21 mouse cellular contexts compared by ENCODE assay signal in the genomic region with DNA sequence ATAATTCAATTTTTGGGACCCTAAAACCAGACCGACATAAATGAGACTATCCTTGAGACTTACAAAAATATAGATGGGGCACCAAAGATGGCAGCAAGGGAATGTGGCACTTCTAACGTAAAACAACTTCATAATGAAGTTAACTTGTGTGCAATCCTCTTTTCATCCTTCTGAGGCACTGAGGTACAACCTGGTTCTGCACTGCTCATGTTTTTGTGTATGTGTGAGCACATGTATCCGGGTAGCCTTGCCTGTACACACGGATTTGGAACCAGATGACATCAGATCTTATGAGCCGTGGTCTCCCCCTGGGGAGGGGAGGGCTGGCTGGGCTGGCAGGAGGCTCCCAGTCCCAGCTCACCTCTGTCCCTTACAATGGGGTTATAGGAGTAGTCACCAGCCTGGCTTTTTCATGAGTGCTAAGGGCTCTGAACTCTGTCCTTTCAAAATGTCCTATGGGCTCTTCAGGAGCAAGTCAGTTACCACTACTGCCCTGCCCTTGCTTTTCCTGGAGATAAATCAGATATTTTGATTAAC. TPM values are rescaled to one million over a fixed set of nuclear protein-coding genes. Genes with fewer than 3 reads are reported as not detected.
DNase-seq lines count a peak whose midpoint lies in the region; ATAC-seq and TF ChIP-seq lines count a peak whose summit lies in the region.
"Had no signal": no experiment of that assay in that cellular context is flagged by ENCODE, and none has a peak within 500 bp of the region (broad histone marks: within the 10 kb centered on the region; RNA-seq: fewer than 3 reads in every experiment).

No protein-coding gene starts in this region.

- no peaks in the 10 kb centered on the region for H3K27me3 ChIP-seq in forebrain, embryonic 14.5 days (replicated peaks; ENCODE audit: control insufficient read depth, insufficient read depth, low read length)
- no peaks in the 10 kb centered on the region for H3K27me3 ChIP-seq in forebrain, embryonic 13.5 days
- H3K27me3 ChIP-seq in liver, embryonic 14.5 days (ENCODE audit: control insufficient read depth, insufficient read depth, low read length) = no peaks in the 10 kb centered on the region
- H3K27me3 ChIP-seq in liver, postnatal 0 days (ENCODE audit: insufficient read depth, low read length) = no peaks in the 10 kb centered on the region
- no peaks in the 10 kb centered on the region for H3K27me3 ChIP-seq in intestine, embryonic 15.5 days (replicated peaks)
- no peaks in the 10 kb centered on the region for H3K27me3 ChIP-seq in midbrain, embryonic 14.5 days (ENCODE audit: control insufficient read depth, insufficient read depth, low read length)
- H3K27me3 ChIP-seq: lung, embryonic 15.5 days had no signal

- H3K36me3 ChIP-seq in forebrain, embryonic 14.5 days (ENCODE audit: control insufficient read depth, insufficient read depth, low read length) = peaks cover 17% of the 10 kb centered on the region
- H3K36me3 ChIP-seq in forebrain, embryonic 13.5 days (ENCODE audit: poor library complexity, severe bottlenecking) = peaks cover 19% of the 10 kb centered on the region
- peaks cover 12% of the 10 kb centered on the region for H3K36me3 ChIP-seq in liver, embryonic 14.5 days (replicated peaks; ENCODE audit: control insufficient read depth, insufficient read depth, low read depth)
- H3K36me3 ChIP-seq in liver, postnatal 0 days (replicated peaks; ENCODE audit: insufficient read depth, low read length) = peaks cover 19% of the 10 kb centered on the region
- H3K36me3 ChIP-seq in intestine, embryonic 15.5 days = no peaks in the 10 kb centered on the region
- H3K36me3 ChIP-seq in midbrain, embryonic 14.5 days (ENCODE audit: control insufficient read depth, insufficient read depth, low read length) = peaks cover 9% of the 10 kb centered on the region

- 87% methylated on average over 5 of the region's 5 CpGs for WGBS in forebrain, embryonic 14.5 days
- 80% methylated on average over 5 of the region's 5 CpGs for WGBS in forebrain, embryonic 13.5 days
- WGBS in liver, embryonic 14.5 days (ENCODE audit: insufficient replicate concordance) = 79% methylated on average over 5 of the region's 5 CpGs
- WGBS in liver, postnatal 0 days (ENCODE audit: insufficient replicate concordance) = 85% methylated on average over 5 of the region's 5 CpGs
- WGBS in intestine, embryonic 15.5 days = 89% methylated on average over 5 of the region's 5 CpGs
- WGBS in midbrain, embryonic 14.5 days = 88% methylated on average over 5 of the region's 5 CpGs

- DNase-seq in forebrain, embryonic 14.5 days (ENCODE audit: low spot score) = no peak
- no peak for DNase-seq in liver, embryonic 14.5 days (ENCODE audit: low read depth in 3 of 3, low spot score in 3 of 3)
- DNase-seq in liver, postnatal 0 days = no peak
- DNase-seq in midbrain, embryonic 14.5 days = no peak
- no peak for DNase-seq in spleen, postnatal 10 days (ENCODE audit: low spot score in 2 of 2)
- DNase-seq in adrenal gland, postnatal 25 days = no peak
- DNase-seq: adrenal gland, adult 8-10 months; cerebellum, adult 11 months; cerebellum, postnatal 36 days; gastrocnemius, adult 2 months; heart, postnatal 4 days; kidney, adult 2 months; kidney, postnatal 36 days; liver; spleen, adult 18-20 months; thymus, postnatal 14 days had no signal

- no peak overlapping the region for H3K4me2 ChIP-seq in forebrain, embryonic 14.5 days (ENCODE audit: low read length)
- no peak overlapping the region for H3K4me2 ChIP-seq in forebrain, embryonic 13.5 days
- H3K4me2 ChIP-seq in liver, embryonic 14.5 days (ENCODE audit: low read depth) = no peak overlapping the region
- no peak overlapping the region for H3K4me2 ChIP-seq in liver, postnatal 0 days (ENCODE audit: low read depth, low read length)
- no peak overlapping the region for H3K4me2 ChIP-seq in intestine, embryonic 15.5 days (replicated peaks)
- H3K4me2 ChIP-seq in midbrain, embryonic 14.5 days (ENCODE audit: low read length) = no peak overlapping the region
- H3K4me2 ChIP-seq: lung, embryonic 15.5 days had no signal

- no peaks in the 10 kb centered on the region for H3K4me1 ChIP-seq in forebrain, embryonic 14.5 days (ENCODE audit: control insufficient read depth, insufficient read depth, low read length)
- H3K4me1 ChIP-seq in forebrain, embryonic 13.5 days = no peaks in the 10 kb centered on the region
- no peaks in the 10 kb centered on the region for H3K4me1 ChIP-seq in liver, embryonic 14.5 days (replicated peaks; ENCODE audit: control insufficient read depth in 2 of 2, insufficient read depth in 2 of 2, low read length in 1 of 2)
- H3K4me1 ChIP-seq in liver, postnatal 0 days (ENCODE audit: insufficient read depth) = no peaks in the 10 kb centered on the region
- no peaks in the 10 kb centered on the region for H3K4me1 ChIP-seq in intestine, embryonic 15.5 days (replicated peaks)
- 0 out of 2 replicates have a peak, but pooled peaks cover 3% of the 10 kb centered on the region for H3K4me1 ChIP-seq in midbrain, embryonic 14.5 days (ENCODE audit: control insufficient read depth, insufficient read depth, low read length)

- H3K9me3 ChIP-seq in forebrain, embryonic 14.5 days (replicated peaks; ENCODE audit: control insufficient read depth, low read length) = 0 out of 2 replicates have a peak, but pooled peaks cover 3% of the 10 kb centered on the region
- 0 out of 2 replicates have a peak, but pooled peaks cover 4% of the 10 kb centered on the region for H3K9me3 ChIP-seq in forebrain, embryonic 13.5 days (replicated peaks)
- no peaks in the 10 kb centered on the region for H3K9me3 ChIP-seq in liver, embryonic 14.5 days (ENCODE audit: control insufficient read depth, low read length)
- 0 out of 2 replicates have a peak, but pooled peaks cover 2% of the 10 kb centered on the region for H3K9me3 ChIP-seq in liver, postnatal 0 days (ENCODE audit: low read length)
- H3K9me3 ChIP-seq in intestine, embryonic 15.5 days = no peaks in the 10 kb centered on the region
- H3K9me3 ChIP-seq in midbrain, embryonic 14.5 days (ENCODE audit: control insufficient read depth, low read length) = 0 out of 2 replicates have a peak, but pooled peaks cover 2% of the 10 kb centered on the region
- H3K9me3 ChIP-seq: lung, embryonic 15.5 days had no signal

- no peak overlapping the region for H3K4me3 ChIP-seq in forebrain, embryonic 14.5 days (ENCODE audit: low read depth, low read length)
- no peak overlapping the region for H3K4me3 ChIP-seq in forebrain, embryonic 13.5 days
- no peak overlapping the region for H3K4me3 ChIP-seq in liver, embryonic 14.5 days (ENCODE audit: insufficient read depth in 1 of 2, low read depth in 2 of 2, low read length in 2 of 2)
- no peak overlapping the region for H3K4me3 ChIP-seq in liver, postnatal 0 days (ENCODE audit: low read depth, low read length)
- no peak overlapping the region for H3K4me3 ChIP-seq in intestine, embryonic 15.5 days (replicated peaks)
- H3K4me3 ChIP-seq in midbrain, embryonic 14.5 days (replicated peaks; ENCODE audit: low read depth, low read length) = no peak overlapping the region
- H3K4me3 ChIP-seq: erythroblast, embryonic 14.5 days; gastrocnemius, adult 2 months; lung, embryonic 15.5 days had no signal

- no peak overlapping the region for H3K27ac ChIP-seq in forebrain, embryonic 14.5 days (ENCODE audit: low read depth, low read length)
- no peak overlapping the region for H3K27ac ChIP-seq in forebrain, embryonic 13.5 days
- H3K27ac ChIP-seq in liver, embryonic 14.5 days = no peak overlapping the region
- no peak overlapping the region for H3K27ac ChIP-seq in liver, postnatal 0 days (ENCODE audit: low read depth)
- H3K27ac ChIP-seq in intestine, embryonic 15.5 days = no peak overlapping the region
- H3K27ac ChIP-seq in midbrain, embryonic 14.5 days (replicated peaks; ENCODE audit: low read depth, low read length) = no peak overlapping the region
- H3K27ac ChIP-seq: gastrocnemius, adult 2 months; lung, embryonic 15.5 days had no signal

- TF ChIP-seq EP300 in liver, embryonic 14.5 days (IDR thresholded peaks at IDR 0.05; ENCODE audit: low read depth) = no peak
- TF ChIP-seq EP300 in liver, postnatal 0 days (IDR thresholded peaks at IDR 0.05; ENCODE audit: low read depth) = no peak

- no peak for TF ChIP-seq CTCF in liver, embryonic 14.5 days (IDR thresholded peaks at IDR 0.05; ENCODE audit: low read depth)
- TF ChIP-seq CTCF in liver, postnatal 0 days (IDR thresholded peaks at IDR 0.05; ENCODE audit: low read depth) = no peak

- no peak overlapping the region for H3K9ac ChIP-seq in forebrain, embryonic 14.5 days (ENCODE audit: low read length)
- H3K9ac ChIP-seq in forebrain, embryonic 13.5 days = no peak overlapping the region
- no peak overlapping the region for H3K9ac ChIP-seq in liver, embryonic 14.5 days (replicated peaks)
- H3K9ac ChIP-seq in liver, postnatal 0 days (replicated peaks) = no peak overlapping the region
- no peak overlapping the region for H3K9ac ChIP-seq in intestine, embryonic 15.5 days
- H3K9ac ChIP-seq in midbrain, embryonic 14.5 days (replicated peaks; ENCODE audit: low read length) = no peak overlapping the region
- H3K9ac ChIP-seq: lung, embryonic 15.5 days had no signal

- ATAC-seq in forebrain, embryonic 14.5 days = 0 out of 2 replicates have a peak, but pooled peaks have one; percentile 26
- ATAC-seq in forebrain, embryonic 13.5 days = no peak
- ATAC-seq in liver, embryonic 14.5 days (ENCODE audit: insufficient read depth) = 0 out of 2 replicates have a peak, but pooled peaks have one; percentile 18
- ATAC-seq in liver, postnatal 0 days = no peak
- peak; percentile 57 for ATAC-seq in intestine, embryonic 15.5 days
- 0 out of 2 replicates have a peak, but pooled peaks have one; percentile 35 for ATAC-seq in midbrain, embryonic 14.5 days (ENCODE audit: low FRiP score, low TSS enrichment)
- ATAC-seq: forebrain, embryonic 16.5 days had no signal

RNA-seq across cellular contexts. Expression of a gene that starts 14.5 kb away (rescaled TPM):
- polyA plus RNA-seq in forebrain, embryonic 14.5 days (2014; fragmentation: Nextera tagmentation; extraction: Ambion mirVana) = 68.4 and 76.9 TPM in 2 replicates
- polyA plus RNA-seq in forebrain, embryonic 13.5 days (2015; fragmentation: Nextera tagmentation; extraction: Ambion mirVana) = 131 and 146 TPM in 2 replicates
- polyA plus RNA-seq in liver, embryonic 14.5 days (2012; rRNA removed) = 19.1 and 25.8 TPM in 2 replicates
- 29.5 and 30.4 TPM in 2 replicates for polyA plus RNA-seq in liver, embryonic 14.5 days (2014; fragmentation: Nextera tagmentation; extraction: Ambion mirVana)
- 42.5 and 43.2 TPM in 2 replicates for polyA plus RNA-seq in liver, postnatal 0 days (2015; fragmentation: Nextera tagmentation; extraction: Ambion mirVana)
- polyA plus RNA-seq in intestine, embryonic 15.5 days (2015; fragmentation: Nextera tagmentation; extraction: Ambion mirVana) = 60.8 and 70.6 TPM in 2 replicates
- 108 and 112 TPM in 2 replicates for polyA plus RNA-seq in midbrain, embryonic 14.5 days (2014; fragmentation: Nextera tagmentation; extraction: Ambion mirVana)
- total RNA-seq in adrenal gland, postnatal 25 days (2021) = 31.1 and 35.6 TPM in 2 replicates

RNA-seq across cellular contexts. Expression of a gene that starts 14.6 kb away (rescaled TPM):
- polyA plus RNA-seq in forebrain, embryonic 14.5 days (2014; fragmentation: Nextera tagmentation; extraction: Ambion mirVana) = 19.4 and 21.1 TPM in 2 replicates
- polyA plus RNA-seq in forebrain, embryonic 13.5 days (2015; fragmentation: Nextera tagmentation; extraction: Ambion mirVana) = 48.2 and 50.4 TPM in 2 replicates
- 8.9 and 12.4 TPM in 2 replicates for polyA plus RNA-seq in liver, embryonic 14.5 days (2012; rRNA removed)
- 18.4 and 21.1 TPM in 2 replicates for polyA plus RNA-seq in liver, embryonic 14.5 days (2014; fragmentation: Nextera tagmentation; extraction: Ambion mirVana)
- 13.0 and 13.6 TPM in 2 replicates for polyA plus RNA-seq in liver, postnatal 0 days (2015; fragmentation: Nextera tagmentation; extraction: Ambion mirVana)
- polyA plus RNA-seq in intestine, embryonic 15.5 days (2015; fragmentation: Nextera tagmentation; extraction: Ambion mirVana) = 61.2 and 61.8 TPM in 2 replicates
- 10.6 and 16.4 TPM in 2 replicates for polyA plus RNA-seq in midbrain, embryonic 14.5 days (2014; fragmentation: Nextera tagmentation; extraction: Ambion mirVana)
- 4.5 and 6.6 TPM in 2 replicates for total RNA-seq in adrenal gland, postnatal 25 days (2021)

RNA-seq across cellular contexts. Expression of a gene that starts 37.3 kb away (rescaled TPM):
- polyA plus RNA-seq in forebrain, embryonic 14.5 days (2014; fragmentation: Nextera tagmentation; extraction: Ambion mirVana) = 1.3 and 2.0 TPM in 2 replicates
- polyA plus RNA-seq in forebrain, embryonic 13.5 days (2015; fragmentation: Nextera tagmentation; extraction: Ambion mirVana) = 0.74 TPM in 1 of 2 replicates, not detected in the other
- 0.79 and 4.8 TPM in 2 replicates for polyA plus RNA-seq in liver, embryonic 14.5 days (2012; rRNA removed)
- 1.6 and 2.5 TPM in 2 replicates for polyA plus RNA-seq in liver, embryonic 14.5 days (2014; fragmentation: Nextera tagmentation; extraction: Ambion mirVana)
- polyA plus RNA-seq in liver, postnatal 0 days (2015; fragmentation: Nextera tagmentation; extraction: Ambion mirVana) = 2.5 and 3.0 TPM in 2 replicates
- polyA plus RNA-seq in intestine, embryonic 15.5 days (2015; fragmentation: Nextera tagmentation; extraction: Ambion mirVana) = 0.96 and 1.6 TPM in 2 replicates
- polyA plus RNA-seq in midbrain, embryonic 14.5 days (2014; fragmentation: Nextera tagmentation; extraction: Ambion mirVana) = 0.72 TPM in 1 of 2 replicates, not detected in the other
- 4.4 TPM in 1 of 2 replicates, not detected in the other for total RNA-seq in adrenal gland, postnatal 25 days (2021)
- polyA plus RNA-seq: forebrain, embryonic 16.5 days; kidney, adult 2 months had no signal

Comparison
In these comparisons a context has a peak if more than half of its experiments do, and no peak if none do; other contexts are left out.
1. ATAC-seq: peak in forebrain, embryonic 14.5 days (single experiment), liver, embryonic 14.5 days (single experiment), intestine, embryonic 15.5 days (single experiment) and midbrain, embryonic 14.5 days (single experiment); none in forebrain, embryonic 13.5 days (single experiment) and liver, postnatal 0 days (single experiment).